Mouse (Mus musculus) inflammation-experienced regulatory T-cells, adult 16 weeks (primary cell): Measurements from ENCODE around the gene 1700017D01Rik. TPM values are rescaled to one million over a fixed set of nuclear protein-coding genes. Genes with fewer than 3 reads are reported as not detected.

Source experiments
- polyA plus RNA-seq: library from polyadenylated mRNA; unstranded; fragments of 100-300 nt; shearing (Covaris generic); gene quantifications from one replicate; pipeline ENCODE4 v1.2.1, GENCODE M21; 2017

The 1700017D01Rik gene
- not detected for polyA plus RNA-seq

DNA sequence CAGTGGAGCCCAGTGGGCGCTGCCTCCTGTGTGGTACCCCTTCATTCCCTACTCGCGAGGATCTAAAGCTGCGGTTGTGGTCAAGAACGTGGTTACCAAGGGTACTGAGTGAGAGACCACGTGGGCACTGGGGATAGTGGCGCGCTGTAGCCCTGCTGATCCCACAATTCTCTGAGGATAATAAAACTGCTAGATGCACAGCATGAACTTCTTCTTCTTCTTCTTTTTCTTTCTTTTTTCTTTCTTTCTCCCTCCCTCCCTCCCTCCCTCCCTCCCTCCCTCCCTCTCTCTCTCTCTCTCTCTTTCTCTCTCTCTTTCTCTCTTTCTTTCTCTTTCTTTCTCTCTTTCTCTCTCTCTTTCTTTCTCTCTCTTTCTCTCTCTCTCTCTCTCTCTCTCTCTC is at the start of gene 1700017D01Rik:
Gene 1700017D01Rik, minus strand, starts transcription at position 101 of the 400 bp plus-strand sequence.

DNA sequence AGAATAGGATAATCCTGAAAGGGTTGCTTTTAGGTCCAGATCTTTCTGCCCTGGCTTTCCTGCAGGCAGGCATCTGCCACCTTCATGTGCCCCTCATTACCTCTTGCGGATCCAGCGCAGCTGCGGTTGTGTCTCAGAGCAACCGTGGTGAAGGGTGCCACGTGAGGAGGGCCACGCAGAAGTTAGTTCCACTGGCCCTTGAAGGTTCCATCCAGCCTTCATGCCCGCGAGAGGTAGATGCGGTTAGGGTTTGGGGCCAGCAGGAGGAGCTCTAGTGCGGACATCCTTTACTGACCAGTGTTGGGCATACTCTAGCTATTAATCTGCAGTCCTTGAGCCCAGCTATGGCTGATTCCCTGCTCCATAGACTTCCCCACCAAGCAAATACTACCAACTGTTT is 34.5 kb upstream of the 1700017D01Rik start, which contains the start of gene 1700025F22Rik:
Gene 1700025F22Rik, minus strand, starts transcription at position 149 of the 400 bp plus-strand sequence.

DNA sequence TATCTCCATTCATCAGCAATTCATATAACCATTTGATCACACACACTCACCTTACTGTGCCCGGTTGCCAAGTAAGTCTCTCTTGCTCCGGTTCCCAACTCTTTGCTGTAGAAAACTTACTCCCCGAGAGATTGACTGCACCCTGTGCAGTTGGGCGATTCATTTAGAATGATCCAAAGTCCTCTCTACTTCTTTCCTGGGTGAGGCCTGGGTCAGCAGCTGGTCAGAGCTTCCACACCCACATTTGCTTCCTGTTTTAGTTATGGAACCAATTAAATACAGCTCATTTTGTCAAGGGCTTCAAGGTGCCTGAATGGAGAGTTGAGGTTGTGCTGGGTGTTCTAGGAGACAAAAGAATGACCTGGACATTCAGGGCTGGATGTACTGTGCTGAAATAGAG is 49.7 kb downstream of the 1700017D01Rik start, which contains the start of gene Ms4a8a:
Gene Ms4a8a, minus strand, starts transcription at position 169 of the 400 bp plus-strand sequence.

Other genes with a start within 250 kb of the 1700017D01Rik start
- gene Tmem109, start 248.9 kb downstream of the 1700017D01Rik start, polyA plus RNA-seq = 60.7 TPM
- gene Prpf19, start 235.6 kb downstream of the 1700017D01Rik start, polyA plus RNA-seq = 76.9 TPM
- not detected for gene Zp1, start 210.2 kb downstream of the 1700017D01Rik start, polyA plus RNA-seq
- gene Ptgdr2, start 193.7 kb downstream of the 1700017D01Rik start, polyA plus RNA-seq = not detected
- gene Ccdc86, start 181.6 kb downstream of the 1700017D01Rik start, polyA plus RNA-seq = 20.5 TPM
- not detected for gene Ms4a10, start 156.2 kb downstream of the 1700017D01Rik start, polyA plus RNA-seq
- not detected for gene Ms4a15, start 137.6 kb downstream of the 1700017D01Rik start, polyA plus RNA-seq
- gene Ms4a18, start 112.8 kb downstream of the 1700017D01Rik start, polyA plus RNA-seq = not detected
- gene Ms4a8a, start 49.8 kb downstream of the 1700017D01Rik start, polyA plus RNA-seq = 0.24 TPM
- gene 1700025F22Rik, start 34.4 kb upstream of the 1700017D01Rik start, polyA plus RNA-seq = not detected
- not detected for gene Ms4a13, start 65.9 kb upstream of the 1700017D01Rik start, polyA plus RNA-seq
- not detected for gene Ms4a12, start 101.6 kb upstream of the 1700017D01Rik start, polyA plus RNA-seq
- gene Ms4a1, start 135.4 kb upstream of the 1700017D01Rik start, polyA plus RNA-seq = 4.5 TPM
- gene Ms4a5, start 153.0 kb upstream of the 1700017D01Rik start, polyA plus RNA-seq = not detected
- gene Ms4a14, start 183.6 kb upstream of the 1700017D01Rik start, polyA plus RNA-seq = 0.07 TPM
- 0.67 TPM for gene Ms4a7, start 205.3 kb upstream of the 1700017D01Rik start, polyA plus RNA-seq
- 0.72 TPM for gene Ms4a4a, start 244.6 kb upstream of the 1700017D01Rik start, polyA plus RNA-seq